Mouse (Mus musculus) limb, embryonic 11.5 days (tissue): ENCODE data around the gene Inpp5d. TPM values are rescaled to one million over a fixed set of nuclear protein-coding genes. Genes with fewer than 3 reads are reported as not detected.
"Not testable (repeated sequence)": the region's sequence is repeated elsewhere in the genome, so short reads cannot be mapped to it uniquely, and the experiment has no call there.

ENCODE experiments used
- ATAC-seq: fragments of 200-750 bp; cut with Nextera tagmentation; 2 replicates; pipeline ENCODE4 v1.8.0; 2017; ENCODE audit warnings: low read depth; ENCODE audit not compliant: insufficient number of reproducible peaks, low FRiP score, low TSS enrichment
- DNase-seq: peaks from one replicate; pipeline ENCODE4 v3.0.0-alpha.2; 2015; ENCODE audit warnings: low spot score
- H3K27ac ChIP-seq: fragments of 300-500 bp; sonication (generic); replicated peaks from 2 replicates; pipeline ENCODE4 v1.5.1; 2014; ENCODE audit warnings: low read depth, mild to moderate bottlenecking, low read length
- H3K27me3 ChIP-seq: fragments of 300-500 bp; sonication (generic); 2 replicates; pipeline ENCODE4 v1.6.1; 2014; ENCODE audit warnings: mild to moderate bottlenecking, low read length, mixed read lengths; ENCODE audit not compliant: control insufficient read depth, insufficient read depth
- H3K36me3 ChIP-seq: fragments of 300-500 bp; sonication (generic); 2 replicates; pipeline ENCODE4 v1.6.1; 2014; ENCODE audit warnings: mild to moderate bottlenecking, low read length, moderate library complexity, mixed read lengths; ENCODE audit not compliant: control insufficient read depth, insufficient read depth
- H3K4me1 ChIP-seq: fragments of 300-500 bp; sonication (generic); 2 replicates; pipeline ENCODE4 v1.6.1; 2014; ENCODE audit warnings: low read length, mixed read lengths; ENCODE audit not compliant: control insufficient read depth, insufficient read depth
- H3K4me2 ChIP-seq: fragments of 300-500 bp; sonication (generic); 2 replicates; pipeline ENCODE4 v1.6.1; 2014; ENCODE audit warnings: low read depth, mild to moderate bottlenecking, moderate library complexity; ENCODE audit not compliant: severe bottlenecking
- H3K4me3 ChIP-seq: fragments of 300-500 bp; sonication (generic); 2 replicates; pipeline ENCODE4 v1.5.1; 2014; ENCODE audit warnings: low read depth, low read length
- H3K9ac ChIP-seq: fragments of 300-500 bp; sonication (generic); 2 replicates; pipeline ENCODE4 v1.6.1; 2014; ENCODE audit warnings: mild to moderate bottlenecking, low read length
- H3K9me3 ChIP-seq: fragments of 300-500 bp; sonication (generic); 2 replicates; pipeline ENCODE4 v1.6.1; 2016; ENCODE audit warnings: low read length; ENCODE audit not compliant: control insufficient read depth
- WGBS: fragments of 180-500 bp; shearing (Covaris S2); extraction: QIAGEN DNeasy Blood & Tissue Kit; methylation state at CpG from one replicate; pipeline ENCODE4 v1.1.7; 2014; 5-methylcytosine and 5-hydroxymethylcytosine counted together
- polyA plus RNA-seq: library from polyadenylated mRNA; unstranded; fragments of >200 nt; fragmentation: Nextera tagmentation; extraction: Ambion mirVana; gene quantifications from 2 replicates; pipeline ENCODE4 v1.2.1, GENCODE M21; 2014

Inpp5d gene
- polyA plus RNA-seq, 1 experiment from 2014 or later: 5.4 TPM

- DNase-seq (no peak), ATAC-seq (no peak)
- Histone ChIP-seq H3K27ac (no peak overlapping the region), H3K4me1 (no peaks in the 10 kb centered on the region), H3K9me3 (no peaks in the 10 kb centered on the region), H3K36me3 (no peaks in the 10 kb centered on the region), H3K4me3 (no peak overlapping the region), H3K27me3 (no peaks in the 10 kb centered on the region), H3K4me2 (no peak overlapping the region), H3K9ac (no peak overlapping the region)
- WGBS: 95% methylated on average over 7 of the region's 7 CpGs
Measured at GRCm38 (mm10) chr1:87668300-87668699, 48.2 kb downstream of the Inpp5d start.

- no peak overlapping the region for H3K9ac ChIP-seq
- ATAC-seq: no peak
- H3K4me1 ChIP-seq: no peaks in the 10 kb centered on the region
- no peaks in the 10 kb centered on the region for H3K27me3 ChIP-seq
- no peak overlapping the region for H3K27ac ChIP-seq
- WGBS: 53% methylated on average over 4 of the region's 4 CpGs
- H3K36me3 ChIP-seq: no peaks in the 10 kb centered on the region
- no peak overlapping the region for H3K4me3 ChIP-seq
- no peak for DNase-seq
- no peak overlapping the region for H3K4me2 ChIP-seq
- H3K9me3 ChIP-seq: no peaks in the 10 kb centered on the region
Measured at GRCm38 (mm10) chr1:87671483-87671882, 51.4 kb downstream of the Inpp5d start.

DNA sequence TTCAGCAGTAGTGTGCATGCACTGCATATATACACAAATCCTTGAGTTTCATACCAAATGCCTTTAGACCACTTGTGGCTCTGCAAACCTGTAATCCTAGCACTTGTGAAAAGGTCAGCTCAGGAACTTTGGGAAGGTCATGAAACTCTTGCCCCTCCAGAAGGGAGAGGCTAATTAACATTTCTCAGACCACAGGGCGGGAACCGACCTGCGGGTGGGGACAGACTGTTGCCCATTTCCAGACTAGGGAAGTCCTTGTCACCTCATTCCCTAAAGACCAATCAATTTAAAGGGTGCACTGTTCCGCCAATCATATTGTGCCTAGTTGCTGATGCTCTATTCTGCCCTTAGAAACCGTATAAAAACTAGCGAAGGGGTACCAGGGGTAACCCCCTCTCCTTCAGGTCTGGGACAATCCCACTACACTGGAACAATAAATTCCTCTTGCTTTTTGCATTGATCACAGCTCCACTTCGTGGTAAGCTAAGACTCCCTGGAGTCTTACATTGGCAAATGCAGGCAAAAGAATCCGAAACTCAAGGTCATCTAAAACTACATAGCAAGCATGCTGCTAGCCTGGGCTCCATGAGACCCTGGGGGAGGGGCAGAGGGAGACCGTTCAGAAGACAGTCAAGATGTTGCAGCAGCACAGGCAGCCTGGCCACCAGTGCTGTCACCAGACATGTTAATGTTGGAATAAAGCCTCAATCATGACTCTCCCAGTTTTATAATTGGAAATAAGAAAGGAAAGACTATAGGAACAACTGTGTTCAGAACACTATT, 53.9 kb downstream of the Inpp5d start:
- no peak for ATAC-seq
- H3K4me1 ChIP-seq: no peaks in the 10 kb centered on the region
- no peaks in the 10 kb centered on the region for H3K9me3 ChIP-seq
- no peak overlapping the region for H3K27ac ChIP-seq
- 78% methylated on average over 9 of the region's 9 CpGs for WGBS
- H3K36me3 ChIP-seq: no peaks in the 10 kb centered on the region
- no peak overlapping the region for H3K4me2 ChIP-seq
- H3K4me3 ChIP-seq: no peak overlapping the region
- H3K27me3 ChIP-seq: no peaks in the 10 kb centered on the region
- no peak for DNase-seq
- no peak overlapping the region for H3K9ac ChIP-seq

DNA sequence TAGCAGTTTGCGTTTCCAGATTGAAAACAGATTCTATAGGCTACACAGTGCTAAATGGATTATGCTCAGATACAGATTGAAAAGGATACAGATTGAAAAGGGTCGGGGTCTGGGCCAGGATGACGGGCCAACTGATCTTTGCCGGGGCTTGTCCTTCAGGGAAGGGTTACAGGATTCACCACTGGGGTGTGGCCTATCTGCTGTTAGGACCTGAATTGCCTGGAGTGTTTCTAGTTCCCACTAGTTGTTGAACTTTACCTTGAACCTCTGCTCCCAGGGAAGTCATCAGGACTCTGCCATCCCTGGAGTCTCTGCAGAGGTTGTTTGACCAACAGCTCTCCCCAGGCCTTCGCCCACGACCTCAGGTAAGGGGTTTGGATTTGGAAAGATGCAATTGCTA, 55.9 kb downstream of the Inpp5d start:
- Histone ChIP-seq H3K9ac (no peak overlapping the region), H3K27ac (no peak overlapping the region), H3K27me3 (no peaks in the 10 kb centered on the region), H3K4me1 (no peaks in the 10 kb centered on the region), H3K4me2 (no peak overlapping the region), H3K9me3 (no peaks in the 10 kb centered on the region), H3K36me3 (no peaks in the 10 kb centered on the region), H3K4me3 (no peak overlapping the region)
- DNase-seq: no peak
- 82% methylated on average over 6 of the region's 6 CpGs for WGBS
- ATAC-seq: no peak

- H3K4me1 ChIP-seq: no peaks in the 10 kb centered on the region
- H3K27ac ChIP-seq: no peak overlapping the region
- no peak overlapping the region for H3K4me3 ChIP-seq
- H3K9ac ChIP-seq: no peak overlapping the region
- H3K9me3 ChIP-seq: no peaks in the 10 kb centered on the region
- no peaks in the 10 kb centered on the region for H3K36me3 ChIP-seq
- 81% methylated on average over 5 of the region's 5 CpGs for WGBS
- no peaks in the 10 kb centered on the region for H3K27me3 ChIP-seq
- DNase-seq: no peak
- no peak overlapping the region for H3K4me2 ChIP-seq
- ATAC-seq: no peak
Measured at GRCm38 (mm10) chr1:87679089-87679488, 59.0 kb downstream of the Inpp5d start.

GRCm38 (mm10) chr1:87680950-87681349, 60.8 kb downstream of the Inpp5d start:
- Histone ChIP-seq H3K9me3 (no peaks in the 10 kb centered on the region), H3K4me2 (no peak overlapping the region), H3K9ac (no peak overlapping the region), H3K4me3 (no peak overlapping the region), H3K27ac (no peak overlapping the region), H3K27me3 (no peaks in the 10 kb centered on the region), H3K36me3 (no peaks in the 10 kb centered on the region; the same call in 1 of the 2 replicates), H3K4me1 (no peaks in the 10 kb centered on the region)
- ATAC-seq (no peak), DNase-seq (no peak)
- 80% methylated on average over 4 of the region's 4 CpGs for WGBS

GRCm38 (mm10) chr1:87682473-87682872, 62.4 kb downstream of the Inpp5d start:
- H3K27me3 ChIP-seq, H3K36me3 ChIP-seq, H3K4me2 ChIP-seq, H3K9me3 ChIP-seq, H3K4me1 ChIP-seq, H3K27ac ChIP-seq, DNase-seq, ATAC-seq, H3K9ac ChIP-seq, H3K4me3 ChIP-seq: not testable (repeated sequence)
- WGBS: 90% methylated on average over 7 of the region's 7 CpGs

DNA sequence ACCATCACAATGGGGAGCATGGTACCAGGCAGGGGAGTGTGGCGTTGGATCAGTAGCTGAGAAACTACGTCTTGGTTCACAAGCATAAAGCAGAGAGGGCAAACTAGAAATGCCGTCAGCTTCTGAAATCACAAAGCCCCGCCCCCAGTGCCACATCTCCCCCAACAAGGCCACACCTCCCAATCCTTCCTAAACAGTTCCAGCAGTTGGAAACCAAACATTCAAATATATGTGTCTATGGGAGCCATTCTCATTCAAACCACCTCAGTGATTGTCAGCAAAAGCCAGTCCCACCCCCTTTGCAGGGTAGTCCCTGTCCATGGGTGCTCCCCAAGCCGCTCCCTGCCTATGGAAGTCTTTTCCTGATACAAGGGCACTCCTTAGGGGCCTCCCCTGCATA, 64.0 kb downstream of the Inpp5d start:
- Histone ChIP-seq H3K27me3 (no peaks in the 10 kb centered on the region), H3K36me3 (no peaks in the 10 kb centered on the region; the same call in 1 of the 2 replicates), H3K4me2 (no peak overlapping the region), H3K4me3 (no peak overlapping the region), H3K27ac (no peak overlapping the region), H3K9ac (no peak overlapping the region), H3K9me3 (no peaks in the 10 kb centered on the region), H3K4me1 (no peaks in the 10 kb centered on the region)
- WGBS: 81% methylated on average over 5 of the region's 5 CpGs
- ATAC-seq: no peak
- no peak for DNase-seq

GRCm38 (mm10) chr1:87684791-87685190, 64.7 kb downstream of the Inpp5d start:
- ATAC-seq: no peak
- H3K36me3 ChIP-seq: no peaks in the 10 kb centered on the region; the same call in 1 of the 2 replicates
- H3K9me3 ChIP-seq: no peaks in the 10 kb centered on the region
- no peak for DNase-seq
- H3K4me1 ChIP-seq: no peaks in the 10 kb centered on the region
- no peaks in the 10 kb centered on the region for H3K27me3 ChIP-seq
- H3K9ac ChIP-seq: no peak overlapping the region
- H3K4me2 ChIP-seq: no peak overlapping the region
- WGBS: 96% methylated on average over 3 of the region's 3 CpGs
- H3K27ac ChIP-seq: no peak overlapping the region
- H3K4me3 ChIP-seq: no peak overlapping the region
